ENCODE assay signal across 14 mouse cellular contexts in genomic region chr5:32473029-32473352, GRCm38 (mm10). TPM values are rescaled to one million over a fixed set of nuclear protein-coding genes. Genes with fewer than 3 reads are reported as not detected.
DNase-seq lines count a peak whose midpoint lies in the region; ATAC-seq and TF ChIP-seq lines count a peak whose summit lies in the region.
"Had no signal": no experiment of that assay in that cellular context is flagged by ENCODE, and none has a peak within 500 bp of the region (broad histone marks: within the 10 kb centered on the region; RNA-seq: fewer than 3 reads in every experiment).

No protein-coding gene starts in this region.

- peaks cover 28% of the 10 kb centered on the region for H3K4me1 ChIP-seq in liver, adult 2 months (ENCODE audit: control insufficient read depth, insufficient read depth, low read length)
- H3K4me1 ChIP-seq in liver, embryonic 13.5 days (replicated peaks): peaks cover 72% of the 10 kb centered on the region
- H3K4me1 ChIP-seq in stomach, postnatal 0 days (replicated peaks; ENCODE audit: control insufficient read depth, insufficient read depth): peaks cover 4% of the 10 kb centered on the region

- ATAC-seq in liver, embryonic 13.5 days (ENCODE audit: low read depth): peak; percentile 65
- ATAC-seq in stomach, postnatal 0 days (ENCODE audit: low FRiP score, low TSS enrichment): peak; percentile 36; the same call in 1 of the 2 replicates
- ATAC-seq: hindbrain, postnatal 0 days had no signal

- H3K79me2 ChIP-seq in liver, adult 2 months (ENCODE audit: control insufficient read depth, insufficient read depth, low read length): peaks cover 24% of the 10 kb centered on the region

- TF ChIP-seq POLR2A in liver, adult 2 months (IDR thresholded peaks at IDR 0.05; ENCODE audit: extremely low read depth, insufficient read depth, low read length): no peak

- H3K27me3 ChIP-seq in liver, adult 2 months (ENCODE audit: control insufficient read depth, insufficient read depth, low read length): no peaks in the 10 kb centered on the region
- H3K27me3 ChIP-seq in liver, embryonic 13.5 days: no peaks in the 10 kb centered on the region
- no peaks in the 10 kb centered on the region for H3K27me3 ChIP-seq in stomach, postnatal 0 days (ENCODE audit: control insufficient read depth, insufficient read depth, low read length)
- H3K27me3 ChIP-seq: neural tube, embryonic 15.5 days had no signal

- peak; percentile 81 for DNase-seq in heart, adult 11 months
- no peak for DNase-seq in heart, adult 18-20 months
- DNase-seq in liver, adult 2 months (ENCODE audit: extremely low read depth, low read depth, low spot score): no peak
- DNase-seq in liver: no peak
- DNase-seq in liver, embryonic 13.5 days: no peak
- no peak for DNase-seq in stomach, postnatal 0 days (ENCODE audit: low spot score)
- no peak for DNase-seq in thymus, postnatal 4 days
- DNase-seq in urinary bladder, postnatal 25 days (ENCODE audit: low spot score): no peak
- DNase-seq: cerebellum, adult 2 months; kidney, postnatal 10 days; right cerebral cortex, postnatal 14 days; thymus, postnatal 14 days had no signal

- 34% methylated on average over 2 of the region's 2 CpGs for WGBS in liver, adult 2 months
- WGBS in liver, embryonic 13.5 days (ENCODE audit: insufficient replicate concordance): 42% methylated on average over 2 of the region's 2 CpGs
- WGBS in stomach, postnatal 0 days: 47% methylated on average over 2 of the region's 2 CpGs

- TF ChIP-seq EP300 in stomach, postnatal 0 days (optimal IDR thresholded peaks at IDR 0.05): no peak

- no peaks in the 10 kb centered on the region; the same call in 1 of the 2 replicates for H3K36me3 ChIP-seq in liver, adult 2 months (ENCODE audit: control insufficient read depth, insufficient read depth, low read length)
- no peaks in the 10 kb centered on the region for H3K36me3 ChIP-seq in liver, embryonic 13.5 days
- H3K36me3 ChIP-seq in stomach, postnatal 0 days (ENCODE audit: control insufficient read depth, insufficient read depth, low read length): no peaks in the 10 kb centered on the region
- H3K36me3 ChIP-seq: neural tube, embryonic 15.5 days had no signal

- H3K27ac ChIP-seq in liver, adult 2 months (replicated peaks; ENCODE audit: insufficient read depth, low read depth, low read length): peak overlapping the region; percentile 64
- H3K27ac ChIP-seq in liver, embryonic 13.5 days: peak overlapping the region; percentile 86
- peak overlapping the region; percentile 61; the same call in 1 of the 2 replicates for H3K27ac ChIP-seq in stomach, postnatal 0 days (replicated peaks)
- H3K27ac ChIP-seq: hindbrain, postnatal 0 days; neural tube, embryonic 15.5 days had no signal

- no peak for TF ChIP-seq CTCF in liver, adult 2 months (IDR thresholded peaks at IDR 0.05; ENCODE audit: low read depth, low read length)
- no peak for TF ChIP-seq CTCF in stomach, postnatal 0 days (IDR thresholded peaks at IDR 0.05; ENCODE audit: low read depth)

- H3K4me3 ChIP-seq in liver, adult 2 months (ENCODE audit: insufficient read depth, low read depth, low read length): no peak overlapping the region
- H3K4me3 ChIP-seq in liver, embryonic 13.5 days (replicated peaks): peak overlapping the region; percentile 18
- no peak overlapping the region for H3K4me3 ChIP-seq in stomach, postnatal 0 days (ENCODE audit: low read depth, low read length)
- H3K4me3 ChIP-seq: neural tube, embryonic 15.5 days had no signal

- peak overlapping the region; percentile 59 for H3K4me2 ChIP-seq in liver, embryonic 13.5 days
- no peak overlapping the region for H3K4me2 ChIP-seq in stomach, postnatal 0 days (replicated peaks; ENCODE audit: low read depth)
- H3K4me2 ChIP-seq: neural tube, embryonic 15.5 days had no signal

- H3K9me3 ChIP-seq in liver, embryonic 13.5 days (replicated peaks): no peaks in the 10 kb centered on the region
- no peaks in the 10 kb centered on the region for H3K9me3 ChIP-seq in stomach, postnatal 0 days (ENCODE audit: control insufficient read depth, low read length)
- H3K9me3 ChIP-seq: neural tube, embryonic 15.5 days had no signal

- H3K9ac ChIP-seq in liver, adult 2 months (ENCODE audit: low read depth, low read length): no peak overlapping the region
- H3K9ac ChIP-seq in liver, embryonic 13.5 days: peak overlapping the region; percentile 50; the same call in 1 of the 2 replicates
- H3K9ac ChIP-seq in stomach, postnatal 0 days (ENCODE audit: low read length): no peak overlapping the region
- H3K9ac ChIP-seq: neural tube, embryonic 15.5 days had no signal

RNA-seq across cellular contexts. Expression of gene Ppp1cb, which starts 14.3 kb away (rescaled TPM):
- 100 to 1,000 TPM; 450 to 464 TPM for total RNA-seq in heart, adult 18-20 months (2021)
- total RNA-seq in liver, adult 2 months (2014; rRNA removed): 104 and 107 TPM in 2 replicates
- polyA plus RNA-seq in liver, adult 2 months (2012; rRNA removed): 11.9 and 12.1 TPM in 2 replicates
- 117 and 158 TPM in 2 replicates for polyA plus RNA-seq in liver, embryonic 13.5 days (2015; fragmentation: Nextera tagmentation; extraction: Ambion mirVana)
- 182 and 193 TPM in 2 replicates for polyA plus RNA-seq in stomach, postnatal 0 days (2015; fragmentation: Nextera tagmentation; extraction: Ambion mirVana)
